Mouse (Mus musculus): ENCODE measurements around the gene Mmaa. TPM values are rescaled to one million over a fixed set of nuclear protein-coding genes. Genes with fewer than 3 reads are reported as not detected.

The Mmaa gene
- polyA plus RNA-seq (2015; fragmentation: Nextera tagmentation; extraction: Ambion mirVana), result 20.4 and 23.0 TPM in 2 replicates

DNA sequence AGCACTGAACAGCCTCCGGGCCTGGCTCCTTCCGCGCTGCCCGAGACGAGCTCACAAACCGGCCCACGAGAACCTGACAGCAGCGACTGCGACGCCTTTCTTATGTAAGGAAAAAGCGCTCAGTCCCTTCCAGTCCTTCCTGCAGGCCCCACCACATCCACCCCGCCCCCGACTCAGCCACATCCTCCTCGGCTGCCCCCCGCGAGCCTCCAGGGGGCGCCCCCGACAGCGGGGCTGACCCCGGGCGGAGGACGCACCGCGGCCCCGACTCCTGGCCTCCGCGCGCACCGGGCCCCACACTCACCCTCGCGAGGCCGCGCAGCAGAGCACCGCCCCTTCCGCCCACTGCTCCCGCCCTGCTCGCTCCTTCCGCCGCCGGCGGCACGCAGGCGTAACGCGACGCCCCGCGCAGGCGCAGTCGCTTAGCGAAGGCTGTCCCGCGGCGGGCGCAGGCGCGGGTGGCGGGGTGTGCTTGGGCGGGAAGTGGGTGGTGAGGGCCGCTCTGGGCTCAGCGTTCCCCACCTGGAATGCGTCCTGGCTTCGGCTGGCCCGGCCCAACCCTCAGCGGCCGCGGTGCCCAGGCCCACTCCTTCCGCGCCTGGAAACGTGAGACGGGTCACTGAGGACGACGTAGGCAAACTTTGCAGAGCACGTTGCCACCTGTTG is at the start of gene Mmaa:
TSS of gene Mmaa (minus strand) at position 328 of the 666 bp plus-strand sequence.
- peak within 1 kb of the TSS; percentile 82 for H3K4me2 ChIP-seq
- no peaks in the 10 kb centered on the region for H3K27me3 ChIP-seq
- peak within 1 kb of the TSS; percentile 67 for H3K4me3 ChIP-seq
- H3K9me3 ChIP-seq (replicated peaks), result no peaks in the 10 kb centered on the region
- WGBS, result under 1% methylated on average over 64 of the region's 74 CpGs
- H3K4me1 ChIP-seq, result peaks cover 41% of the 10 kb centered on the region
- no peaks in the 10 kb centered on the region for H3K36me3 ChIP-seq (ENCODE audit: poor library complexity, severe bottlenecking)
- H3K27ac ChIP-seq, result peak within 1 kb of the TSS; percentile 96
- H3K9ac ChIP-seq, result peak within 1 kb of the TSS; percentile 86
- peak; percentile 97 for ATAC-seq

DNA sequence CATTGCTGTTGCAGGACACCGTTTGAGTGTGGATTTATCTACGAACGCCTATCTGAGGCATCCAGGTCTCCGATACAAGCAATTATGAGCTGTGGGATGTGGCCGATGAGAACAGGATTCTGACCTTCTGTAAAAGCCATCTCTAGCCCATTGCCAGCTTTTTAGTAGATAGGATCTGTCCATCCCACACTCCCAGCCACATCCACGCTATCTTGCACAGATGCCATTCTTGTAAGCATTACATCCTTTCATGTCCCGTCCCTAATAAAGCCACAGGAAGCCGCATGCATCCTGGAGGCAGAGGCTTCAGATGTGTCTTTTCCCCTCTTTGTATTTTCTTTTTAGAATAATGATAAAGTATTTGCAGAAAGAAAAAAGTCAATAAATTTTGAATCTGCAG is 46.5 kb upstream of the Mmaa start:
- H3K27me3 ChIP-seq, result no peaks in the 10 kb centered on the region
- WGBS, result 87% methylated on average over 8 of the region's 8 CpGs
- H3K4me3 ChIP-seq, result no peak overlapping the region
- H3K9me3 ChIP-seq (replicated peaks), result no peaks in the 10 kb centered on the region
- H3K4me1 ChIP-seq, result no peaks in the 10 kb centered on the region
- H3K4me2 ChIP-seq, result no peak overlapping the region
- no peak overlapping the region for H3K9ac ChIP-seq
- ATAC-seq, result no peak
- H3K27ac ChIP-seq, result no peak overlapping the region
- peaks cover 74% of the 10 kb centered on the region for H3K36me3 ChIP-seq (ENCODE audit: poor library complexity, severe bottlenecking)

DNA sequence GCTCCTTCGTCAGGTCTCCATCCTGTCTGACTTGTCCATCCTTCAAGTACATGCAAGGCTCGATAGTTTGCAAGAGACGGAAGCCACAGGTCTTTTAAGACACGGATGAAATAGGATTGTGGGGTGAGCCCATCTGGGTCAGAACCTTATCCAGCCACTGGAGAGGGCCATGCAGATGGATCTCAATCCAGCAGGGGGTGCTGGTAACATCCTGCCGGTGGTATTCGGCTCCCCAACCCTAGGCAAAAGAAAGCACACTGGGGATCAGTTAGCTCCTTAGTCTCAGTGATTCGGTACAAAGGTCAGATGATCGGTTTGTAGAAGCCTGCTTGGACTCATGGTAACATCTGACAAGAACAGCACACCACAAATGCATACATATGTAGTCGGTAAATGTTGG is 44.8 kb upstream of the Mmaa start:
- H3K27ac ChIP-seq, result no peak overlapping the region
- H3K4me1 ChIP-seq, result no peaks in the 10 kb centered on the region
- no peak overlapping the region for H3K4me2 ChIP-seq
- no peaks in the 10 kb centered on the region for H3K27me3 ChIP-seq
- H3K36me3 ChIP-seq (ENCODE audit: poor library complexity, severe bottlenecking), result peaks cover 70% of the 10 kb centered on the region
- ATAC-seq, result peak; percentile 56; the same call in 1 of the 2 replicates
- H3K9me3 ChIP-seq (replicated peaks), result no peaks in the 10 kb centered on the region
- no peak overlapping the region for H3K4me3 ChIP-seq
- WGBS, result 74% methylated on average over 9 of the region's 9 CpGs
- H3K9ac ChIP-seq, result no peak overlapping the region

DNA sequence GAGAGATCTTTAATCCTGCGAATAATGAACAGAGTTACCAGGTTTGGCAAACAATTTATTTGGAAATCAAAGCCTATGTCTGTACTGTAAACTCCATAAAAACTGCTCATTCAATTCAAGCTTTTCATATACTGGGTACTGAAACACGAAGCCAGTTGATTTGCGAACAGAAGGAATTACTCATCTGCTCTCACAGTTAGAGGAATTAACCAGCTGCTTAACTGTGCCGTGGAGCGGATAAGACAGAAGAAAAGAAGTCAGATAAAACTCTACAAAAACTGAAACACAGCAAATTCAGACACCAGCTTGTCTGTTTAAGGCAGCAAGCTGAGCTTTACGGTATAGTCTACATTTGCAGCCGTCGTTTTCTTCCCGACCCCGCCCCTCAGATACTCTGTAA is 43.9 kb upstream of the Mmaa start:
- Histone ChIP-seq H3K9ac (no peak overlapping the region), H3K27me3 (no peaks in the 10 kb centered on the region), H3K4me1 (no peaks in the 10 kb centered on the region), H3K27ac (no peak overlapping the region), H3K4me2 (no peak overlapping the region), H3K4me3 (no peak overlapping the region), H3K9me3 (replicated peaks) (no peaks in the 10 kb centered on the region), H3K36me3 (ENCODE audit: poor library complexity, severe bottlenecking) (peaks cover 61% of the 10 kb centered on the region)
- no peak for ATAC-seq
- 86% methylated on average over 10 of the region's 10 CpGs for WGBS

DNA sequence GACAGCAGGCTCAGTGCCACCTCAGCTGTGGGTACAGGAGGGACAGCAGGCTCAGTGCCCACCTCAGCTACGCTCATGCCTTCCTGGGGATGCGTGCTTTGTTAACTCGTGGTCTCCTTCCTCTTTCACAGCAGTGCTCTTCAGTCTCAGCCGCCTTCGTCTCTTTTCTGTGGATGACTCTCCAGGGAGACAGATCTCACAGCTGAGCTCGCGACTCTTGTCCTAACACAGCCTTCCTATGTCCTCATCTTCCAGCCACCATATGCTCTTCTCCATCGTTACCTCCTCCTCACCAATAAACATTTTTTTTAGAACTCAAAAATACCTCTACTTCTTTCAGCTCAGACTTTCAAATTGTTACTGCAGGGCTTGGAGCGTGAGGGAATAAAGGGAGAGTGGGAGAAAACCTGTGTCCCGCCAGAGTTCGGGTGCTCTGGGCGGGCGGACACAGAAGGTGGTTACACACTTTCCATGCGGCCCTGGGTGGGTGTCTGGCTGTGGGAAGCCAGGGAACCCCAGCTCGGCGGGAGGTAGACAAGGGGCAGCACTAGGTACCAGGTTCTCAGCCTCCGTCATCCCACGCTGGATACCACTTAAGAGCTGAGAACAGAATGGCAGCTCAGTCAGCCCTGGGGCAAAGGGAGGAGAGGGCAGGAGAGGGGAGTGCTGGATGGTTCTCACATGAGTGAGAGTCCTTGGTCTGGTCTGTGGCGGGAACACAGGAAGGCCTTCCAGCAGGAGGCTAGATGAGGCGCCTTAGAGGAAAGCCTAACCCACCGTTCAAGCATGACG is 37.6 kb upstream of the Mmaa start:
- no peak for ATAC-seq
- Histone ChIP-seq H3K27me3 (no peaks in the 10 kb centered on the region), H3K9me3 (replicated peaks) (peaks cover 3% of the 10 kb centered on the region; the same call in 1 of the 2 replicates), H3K9ac (no peak overlapping the region), H3K4me1 (no peaks in the 10 kb centered on the region), H3K4me2 (no peak overlapping the region), H3K36me3 (ENCODE audit: poor library complexity, severe bottlenecking) (peaks cover 5% of the 10 kb centered on the region), H3K4me3 (no peak overlapping the region), H3K27ac (no peak overlapping the region)
- 92% methylated on average over 22 of the region's 22 CpGs for WGBS

DNA sequence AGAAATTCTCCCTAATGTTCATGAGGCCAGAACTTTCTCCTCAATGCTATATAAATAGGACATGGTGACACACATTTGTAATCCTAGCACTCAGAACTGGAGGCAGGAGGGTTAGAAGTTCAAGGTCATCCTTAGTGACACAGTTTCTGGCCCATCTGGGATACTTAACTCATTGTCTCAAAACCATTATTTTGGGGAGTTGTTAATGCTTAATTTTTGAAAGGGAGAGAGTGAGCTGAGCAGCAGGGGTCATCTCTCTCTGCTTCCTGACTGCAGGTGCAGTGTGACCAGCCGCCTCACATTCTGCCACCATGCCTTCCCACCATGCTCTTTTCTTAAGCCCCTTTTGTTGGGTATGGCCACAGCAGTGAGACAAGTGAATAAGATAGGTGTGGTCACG is 36.8 kb upstream of the Mmaa start:
- no peaks in the 10 kb centered on the region for H3K4me1 ChIP-seq
- no peaks in the 10 kb centered on the region for H3K36me3 ChIP-seq (ENCODE audit: poor library complexity, severe bottlenecking)
- no peak overlapping the region for H3K4me2 ChIP-seq
- 86% methylated on average over 2 of the region's 2 CpGs for WGBS
- H3K27ac ChIP-seq, result no peak overlapping the region
- H3K27me3 ChIP-seq, result no peaks in the 10 kb centered on the region
- peaks cover 3% of the 10 kb centered on the region; the same call in 1 of the 2 replicates for H3K9me3 ChIP-seq (replicated peaks)
- ATAC-seq, result no peak
- H3K9ac ChIP-seq, result no peak overlapping the region
- H3K4me3 ChIP-seq, result no peak overlapping the region

DNA sequence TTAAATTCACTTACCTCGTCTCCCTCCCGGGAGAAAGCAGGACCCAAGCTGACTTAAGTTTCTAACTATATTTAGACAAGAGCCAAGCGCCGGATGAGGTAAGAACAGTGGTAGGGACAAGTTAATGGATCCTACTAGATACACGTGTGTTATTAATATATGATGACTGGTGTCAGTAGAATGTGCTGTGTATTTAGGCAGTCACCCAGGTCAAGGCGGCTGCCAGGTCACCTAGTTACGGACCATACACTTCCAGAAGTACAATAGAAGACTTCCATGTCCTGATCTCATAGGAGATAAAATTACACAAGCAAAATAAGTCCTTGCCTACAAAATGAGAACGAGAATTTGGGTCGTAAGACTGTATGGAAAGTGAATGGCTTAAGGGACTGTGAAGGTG is 36.3 kb upstream of the Mmaa start:
- H3K9me3 ChIP-seq (replicated peaks), result peaks cover 3% of the 10 kb centered on the region; the same call in 1 of the 2 replicates
- H3K4me3 ChIP-seq, result no peak overlapping the region
- no peak overlapping the region for H3K9ac ChIP-seq
- ATAC-seq, result no peak
- no peak overlapping the region for H3K4me2 ChIP-seq
- no peaks in the 10 kb centered on the region for H3K27me3 ChIP-seq
- WGBS, result 88% methylated on average over 9 of the region's 9 CpGs
- H3K27ac ChIP-seq, result no peak overlapping the region
- no peaks in the 10 kb centered on the region for H3K4me1 ChIP-seq
- H3K36me3 ChIP-seq (ENCODE audit: poor library complexity, severe bottlenecking), result no peaks in the 10 kb centered on the region

DNA sequence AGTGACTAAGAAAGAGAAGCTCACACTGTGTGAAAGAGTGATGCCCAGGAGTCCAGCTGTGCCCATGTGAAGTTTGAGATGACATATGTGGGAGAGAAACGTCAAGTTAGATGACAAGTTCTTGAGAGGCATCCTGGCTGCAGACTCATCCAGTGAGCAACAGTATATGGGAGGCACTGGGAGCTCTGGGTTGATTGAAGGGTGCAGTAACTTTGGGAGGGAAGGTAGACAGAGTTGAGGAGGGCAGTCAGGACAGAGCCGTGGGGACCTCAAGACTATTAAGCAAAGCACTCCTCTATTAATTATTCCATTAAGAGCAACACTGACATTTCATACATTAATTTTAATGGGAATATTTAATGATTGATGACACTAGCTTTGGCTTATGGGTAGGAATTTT is 35.0 kb upstream of the Mmaa start:
- WGBS, result 87% methylated on average over 2 of the region's 2 CpGs
- ATAC-seq, result no peak
- no peaks in the 10 kb centered on the region for H3K36me3 ChIP-seq (ENCODE audit: poor library complexity, severe bottlenecking)
- H3K4me2 ChIP-seq, result no peak overlapping the region
- no peaks in the 10 kb centered on the region; the same call in 1 of the 2 replicates for H3K4me1 ChIP-seq
- peaks cover 3% of the 10 kb centered on the region; the same call in 1 of the 2 replicates for H3K9me3 ChIP-seq (replicated peaks)
- H3K27me3 ChIP-seq, result no peaks in the 10 kb centered on the region
- H3K27ac ChIP-seq, result no peak overlapping the region
- H3K9ac ChIP-seq, result no peak overlapping the region
- H3K4me3 ChIP-seq, result no peak overlapping the region

DNA sequence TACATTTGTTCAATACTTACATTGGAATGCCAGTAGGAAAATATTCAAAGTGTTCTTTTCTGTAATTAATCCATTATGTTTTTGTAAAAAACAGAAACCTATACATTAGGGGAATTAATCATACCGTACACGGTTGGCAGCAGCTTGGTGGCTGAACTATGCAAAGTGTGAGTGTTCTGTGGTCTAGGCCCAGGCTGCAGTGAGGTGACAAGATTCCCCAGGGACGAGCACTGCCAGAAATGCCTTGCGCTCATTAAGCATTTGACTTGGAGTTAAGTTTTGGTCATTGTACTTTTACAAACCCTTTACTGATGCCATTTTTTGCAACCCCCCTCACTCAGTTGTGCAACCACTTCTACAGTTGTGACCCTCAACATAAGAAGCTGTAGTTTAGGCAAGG is 34.4 kb upstream of the Mmaa start:
- Histone ChIP-seq H3K4me2 (no peak overlapping the region), H3K27ac (no peak overlapping the region), H3K9me3 (replicated peaks) (peaks cover 3% of the 10 kb centered on the region; the same call in 1 of the 2 replicates), H3K9ac (no peak overlapping the region), H3K36me3 (ENCODE audit: poor library complexity, severe bottlenecking) (no peaks in the 10 kb centered on the region), H3K4me3 (no peak overlapping the region), H3K27me3 (no peaks in the 10 kb centered on the region), H3K4me1 (peaks cover 5% of the 10 kb centered on the region; the same call in 1 of the 2 replicates)
- WGBS, result 89% methylated on average over 4 of the region's 4 CpGs
- ATAC-seq, result no peak

DNA sequence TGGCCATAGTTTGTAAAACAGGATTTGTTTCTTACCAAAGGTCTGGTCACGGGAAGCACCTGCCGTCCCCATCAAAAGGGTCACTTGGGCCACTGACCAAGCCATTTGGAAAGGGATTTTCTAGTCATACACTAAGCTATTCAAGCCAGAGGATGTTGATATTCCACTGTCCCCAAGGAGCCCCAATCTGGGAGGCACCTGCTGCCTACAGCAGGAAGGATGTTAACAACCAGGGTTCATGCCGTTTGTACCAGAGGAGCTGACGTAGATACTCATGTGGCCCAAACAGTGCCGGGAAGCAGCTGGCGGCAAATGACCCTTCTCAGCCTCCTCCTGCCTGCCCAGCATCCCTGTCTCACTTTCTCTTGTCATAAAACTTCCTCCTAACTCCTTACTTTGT is 30.8 kb upstream of the Mmaa start:
- H3K27me3 ChIP-seq, result no peaks in the 10 kb centered on the region
- ATAC-seq, result no peak
- no peak overlapping the region for H3K4me2 ChIP-seq
- H3K4me3 ChIP-seq, result no peak overlapping the region
- no peak overlapping the region for H3K27ac ChIP-seq
- no peak overlapping the region for H3K9ac ChIP-seq
- H3K9me3 ChIP-seq (replicated peaks), result no peaks in the 10 kb centered on the region
- no peaks in the 10 kb centered on the region for H3K36me3 ChIP-seq (ENCODE audit: poor library complexity, severe bottlenecking)
- WGBS, result 85% methylated on average over 6 of the region's 6 CpGs
- H3K4me1 ChIP-seq, result peaks cover 5% of the 10 kb centered on the region; the same call in 1 of the 2 replicates

DNA sequence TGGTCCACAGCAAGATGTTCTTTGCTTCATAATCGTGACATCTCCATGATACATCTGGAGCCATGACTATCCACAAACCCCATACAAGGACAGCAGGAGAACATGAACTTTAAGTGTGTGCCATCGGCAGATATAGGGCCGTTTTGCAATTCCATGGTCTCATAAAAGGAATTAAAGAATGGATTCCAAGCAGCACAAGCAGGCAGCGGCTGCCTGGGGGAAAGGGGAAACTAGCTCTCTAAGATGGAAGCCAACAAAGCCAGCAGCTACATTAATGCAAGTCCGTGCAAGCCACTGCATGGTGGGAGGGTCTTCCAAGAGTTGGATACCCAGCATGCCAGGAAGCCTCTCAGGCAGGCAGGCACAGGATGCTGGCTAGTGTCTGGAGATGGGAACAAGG is 30.2 kb upstream of the Mmaa start:
- H3K4me3 ChIP-seq, result no peak overlapping the region
- ATAC-seq, result no peak
- no peak overlapping the region for H3K27ac ChIP-seq
- H3K36me3 ChIP-seq (ENCODE audit: poor library complexity, severe bottlenecking), result no peaks in the 10 kb centered on the region
- H3K9ac ChIP-seq, result no peak overlapping the region
- no peaks in the 10 kb centered on the region for H3K9me3 ChIP-seq (replicated peaks)
- H3K27me3 ChIP-seq, result no peaks in the 10 kb centered on the region
- WGBS, result 70% methylated on average over 5 of the region's 5 CpGs
- peaks cover 5% of the 10 kb centered on the region; the same call in 1 of the 2 replicates for H3K4me1 ChIP-seq
- H3K4me2 ChIP-seq, result no peak overlapping the region

DNA sequence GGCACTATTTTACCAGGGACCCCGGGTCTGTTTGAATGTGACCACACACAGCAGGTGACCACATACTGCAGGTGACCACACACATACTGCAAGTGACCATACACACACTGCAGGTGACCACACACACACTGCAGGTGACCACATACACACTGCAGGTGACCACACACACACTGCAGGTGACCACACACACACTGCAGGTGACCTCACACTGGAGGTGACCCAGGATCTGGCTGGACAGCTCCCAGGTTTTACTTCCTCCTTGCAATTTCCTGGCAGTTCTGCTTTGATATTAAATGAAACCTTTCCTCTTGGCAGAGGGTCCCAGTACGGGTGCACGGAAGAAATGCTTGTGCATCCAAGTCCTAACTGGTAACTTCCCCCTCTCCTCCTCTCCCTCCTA is 29.3 kb upstream of the Mmaa start:
- Histone ChIP-seq H3K9ac (no peak overlapping the region), H3K27ac (no peak overlapping the region), H3K4me3 (no peak overlapping the region), H3K27me3 (no peaks in the 10 kb centered on the region), H3K4me2 (no peak overlapping the region), H3K4me1 (peaks cover 5% of the 10 kb centered on the region; the same call in 1 of the 2 replicates), H3K9me3 (replicated peaks) (no peaks in the 10 kb centered on the region), H3K36me3 (ENCODE audit: poor library complexity, severe bottlenecking) (no peaks in the 10 kb centered on the region)
- 70% methylated on average over 3 of the region's 3 CpGs for WGBS
- no peak for ATAC-seq

Measured in forebrain, embryonic 13.5 days (tissue).